Mouse (Mus musculus) E14TG2a.4 (cell line): ENCODE results near the gene Adamts9.

ENCODE experiments used
- H3K27me3 ChIP-seq: 2 replicates; pipeline ENCODE4 v1.6.1; 2014; ENCODE audit warnings: low read length, control low read depth; ENCODE audit not compliant: insufficient read depth
- H3K36me3 ChIP-seq: 2 replicates; pipeline ENCODE4 v1.6.1; 2014; ENCODE audit warnings: low read length, control low read depth; ENCODE audit not compliant: insufficient read depth
- H3K4me1 ChIP-seq: replicated peaks from 2 replicates; pipeline ENCODE4 v1.6.1; 2014; ENCODE audit warnings: low read depth, low read length, control low read depth
- H3K4me3 ChIP-seq: replicated peaks from 2 replicates; pipeline ENCODE4 v1.5.1; 2014; ENCODE audit warnings: mild to moderate bottlenecking, low read length
- H3K9me3 ChIP-seq: 2 replicates; pipeline ENCODE4 v1.6.1; 2014; ENCODE audit warnings: low read length, control low read depth
- CTCF ChIP-seq: conservative IDR thresholded peaks from 2 replicates; pipeline ENCODE4 v1.5.1; 2014; ENCODE audit warnings: low read length
- NANOG ChIP-seq: IDR thresholded peaks from 2 replicates; pipeline ENCODE4 v1.6.1; 2014; ENCODE audit warnings: borderline replicate concordance, low read length, mixed read lengths
- POU5F1 ChIP-seq: IDR thresholded peaks from 2 replicates; pipeline ENCODE4 v1.6.1; 2014; ENCODE audit warnings: low read length, borderline replicate concordance

The Adamts9 gene

GRCm38 (mm10) chr6:92878771-92879170 lies 64.5 kb downstream of the Adamts9 start:
- no peaks in the 10 kb centered on the region for H3K27me3 ChIP-seq
- H3K4me1 ChIP-seq = no peaks in the 10 kb centered on the region
- no peaks in the 10 kb centered on the region; the same call in 1 of the 2 replicates for H3K36me3 ChIP-seq
- no peaks in the 10 kb centered on the region for H3K9me3 ChIP-seq
- TF ChIP-seq POU5F1 = no peak
- TF ChIP-seq CTCF = no peak
- no peak for TF ChIP-seq NANOG
- no peak overlapping the region for H3K4me3 ChIP-seq

- no peak for TF ChIP-seq CTCF
- no peak for TF ChIP-seq POU5F1
- no peak for TF ChIP-seq NANOG
- Histone ChIP-seq H3K9me3 (no peaks in the 10 kb centered on the region), H3K27me3 (no peaks in the 10 kb centered on the region), H3K4me1 (no peaks in the 10 kb centered on the region), H3K36me3 (peaks cover 6% of the 10 kb centered on the region), H3K4me3 (no peak overlapping the region)
These were observed 66.1 kb downstream of the Adamts9 start for GRCm38 (mm10) chr6:92877236-92877635.

GRCm38 (mm10) chr6:92876121-92876520 lies 67.2 kb downstream of the Adamts9 start:
- Histone ChIP-seq H3K9me3 (no peaks in the 10 kb centered on the region), H3K27me3 (no peaks in the 10 kb centered on the region), H3K4me1 (no peaks in the 10 kb centered on the region), H3K36me3 (peaks cover 15% of the 10 kb centered on the region), H3K4me3 (no peak overlapping the region)
- TF ChIP-seq NANOG (no peak), POU5F1 (no peak), CTCF (no peak)

GRCm38 (mm10) chr6:92875340-92875739 lies 68.0 kb downstream of the Adamts9 start:
- H3K4me1 ChIP-seq = peaks cover under 1% of the 10 kb centered on the region; the same call in 1 of the 2 replicates
- no peak for TF ChIP-seq CTCF
- no peak for TF ChIP-seq NANOG
- no peak for TF ChIP-seq POU5F1
- peaks cover 15% of the 10 kb centered on the region for H3K36me3 ChIP-seq
- H3K4me3 ChIP-seq = no peak overlapping the region
- no peaks in the 10 kb centered on the region for H3K9me3 ChIP-seq
- H3K27me3 ChIP-seq = no peaks in the 10 kb centered on the region

- Histone ChIP-seq H3K4me3 (no peak overlapping the region), H3K36me3 (peaks cover 15% of the 10 kb centered on the region), H3K4me1 (peaks cover 5% of the 10 kb centered on the region), H3K27me3 (no peaks in the 10 kb centered on the region), H3K9me3 (no peaks in the 10 kb centered on the region)
- no peak for TF ChIP-seq NANOG
- TF ChIP-seq POU5F1 = no peak
- TF ChIP-seq CTCF = no peak
These were observed 68.4 kb downstream of the Adamts9 start for GRCm38 (mm10) chr6:92874854-92875253.

GRCm38 (mm10) chr6:92872766-92873165 lies 70.5 kb downstream of the Adamts9 start:
- no peak overlapping the region for H3K4me3 ChIP-seq
- H3K36me3 ChIP-seq = peaks cover 15% of the 10 kb centered on the region
- no peaks in the 10 kb centered on the region for H3K27me3 ChIP-seq

GRCm38 (mm10) chr6:92871813-92872212 lies 71.5 kb downstream of the Adamts9 start:
- Histone ChIP-seq H3K36me3 (peaks cover 15% of the 10 kb centered on the region), H3K9me3 (no peaks in the 10 kb centered on the region), H3K27me3 (no peaks in the 10 kb centered on the region), H3K4me1 (peaks cover 11% of the 10 kb centered on the region), H3K4me3 (no peak overlapping the region)
- TF ChIP-seq CTCF = no peak
- TF ChIP-seq POU5F1 = no peak
- no peak for TF ChIP-seq NANOG

More at GRCm38 (mm10) chr6:92872766-92873165, 70.5 kb downstream of the Adamts9 start:
- TF ChIP-seq POU5F1 (no peak), NANOG (no peak), CTCF (no peak)
- Histone ChIP-seq H3K4me1 (peaks cover 11% of the 10 kb centered on the region), H3K9me3 (no peaks in the 10 kb centered on the region)

GRCm38 (mm10) chr6:92869582-92870219 lies 73.6 kb downstream of the Adamts9 start:
- H3K36me3 ChIP-seq = peaks cover 15% of the 10 kb centered on the region
- H3K9me3 ChIP-seq = no peaks in the 10 kb centered on the region
- H3K4me1 ChIP-seq = peaks cover 11% of the 10 kb centered on the region
- TF ChIP-seq NANOG (no peak), POU5F1 (no peak), CTCF (no peak)
- no peaks in the 10 kb centered on the region for H3K27me3 ChIP-seq
- peak overlapping the region; percentile 63 for H3K4me3 ChIP-seq

GRCm38 (mm10) chr6:92869089-92869581 lies 74.2 kb downstream of the Adamts9 start, which contains the start of gene Gm15737:
Gene Gm15737, plus strand, starts transcription at chr6:92869357.
- no peaks in the 10 kb centered on the region for H3K27me3 ChIP-seq
- peaks cover 15% of the 10 kb centered on the region for H3K36me3 ChIP-seq
- H3K4me3 ChIP-seq = peak within 1 kb of the TSS; percentile 63
- H3K4me1 ChIP-seq = peaks cover 11% of the 10 kb centered on the region
- TF ChIP-seq POU5F1 (no peak), CTCF (no peak), NANOG (no peak)
- no peaks in the 10 kb centered on the region for H3K9me3 ChIP-seq
